Mouse (Mus musculus) heart, postnatal 0 days (tissue): ENCODE measurements around the gene Olfr1438-ps1. TPM values are rescaled to one million over a fixed set of nuclear protein-coding genes. Genes with fewer than 3 reads are reported as not detected.
"Not testable (repeated sequence)": the region's sequence is repeated elsewhere in the genome, so short reads cannot be mapped to it uniquely, and the experiment has no call there.

ENCODE experiments used
- ATAC-seq: fragments of 200-750 bp; cut with Nextera tagmentation; 2 replicates; pipeline ENCODE4 v1.8.0; 2017; ENCODE audit warnings: low read depth, moderate number of reproducible peaks, moderate library complexity; ENCODE audit not compliant: insufficient read depth
- DNase-seq: peaks from one replicate; pipeline ENCODE4 v3.0.0-alpha.2; 2016; ENCODE audit warnings: low spot score
- H3K27ac ChIP-seq: fragments of 300-500 bp; sonication (generic); 2 replicates; pipeline ENCODE4 v1.5.1; 2014; ENCODE audit warnings: low read depth, mild to moderate bottlenecking
- H3K27me3 ChIP-seq: fragments of 300-500 bp; sonication (generic); 2 replicates; pipeline ENCODE4 v1.6.1; 2014; ENCODE audit warnings: low read length, mixed read lengths; ENCODE audit not compliant: control insufficient read depth, insufficient read depth
- H3K36me3 ChIP-seq: fragments of 300-500 bp; sonication (generic); replicated peaks from 2 replicates; pipeline ENCODE4 v1.6.1; 2014; ENCODE audit warnings: low read length, mixed read lengths; ENCODE audit not compliant: control insufficient read depth, insufficient read depth
- H3K4me1 ChIP-seq: fragments of 300-500 bp; sonication (generic); 2 replicates; pipeline ENCODE4 v1.6.1; 2014; ENCODE audit warnings: antibody characterized with exemption; ENCODE audit not compliant: control insufficient read depth, insufficient read depth
- H3K4me2 ChIP-seq: fragments of 300-500 bp; sonication (generic); 2 replicates; pipeline ENCODE4 v1.6.1; 2014; ENCODE audit warnings: low read depth, mild to moderate bottlenecking, low read length, moderate library complexity
- H3K4me3 ChIP-seq: fragments of 300-500 bp; sonication (generic); 2 replicates; pipeline ENCODE4 v1.5.1; 2014; ENCODE audit warnings: low read depth, low read length
- H3K9ac ChIP-seq: fragments of 300-500 bp; sonication (generic); replicated peaks from 2 replicates; pipeline ENCODE4 v1.6.1; 2014; ENCODE audit warnings: low read depth, low read length, mixed read lengths
- H3K9me3 ChIP-seq: fragments of 300-500 bp; sonication (generic); replicated peaks from 2 replicates; pipeline ENCODE4 v1.6.1; 2016; ENCODE audit warnings: low read length; ENCODE audit not compliant: control insufficient read depth
- CTCF ChIP-seq: IDR thresholded peaks from 2 replicates; pipeline ENCODE4 v1.5.1; 2016; ENCODE audit warnings: antibody characterized with exemption, control low read depth, low read depth
- EP300 ChIP-seq: IDR thresholded peaks from 2 replicates; pipeline ENCODE4 v1.6.1; 2016; ENCODE audit warnings: antibody characterized with exemption, low read depth
- WGBS: fragments of 180-500 bp; shearing (Covaris S2); extraction: QIAGEN DNeasy Blood & Tissue Kit; methylation state at CpG from one replicate; pipeline ENCODE4 v1.1.7; 2014; 5-methylcytosine and 5-hydroxymethylcytosine counted together
- polyA plus RNA-seq: library from polyadenylated mRNA; unstranded; fragments of >200 nt; fragmentation: Nextera tagmentation; extraction: Ambion mirVana; gene quantifications from 2 replicates; pipeline ENCODE4 v1.2.1, GENCODE M21; 2015
- total RNA-seq: library from RNA; depleted of rRNA; stranded (reverse); fragments of >200 nt; gene quantifications from 2 replicates; pipeline ENCODE4 v1.2.3, GENCODE M21; 2014; ENCODE audit warnings: low replicate concordance; rRNA removed

Olfr1438-ps1 gene
- not detected in 2 replicates for total RNA-seq
- polyA plus RNA-seq: not detected in 2 replicates

DNA sequence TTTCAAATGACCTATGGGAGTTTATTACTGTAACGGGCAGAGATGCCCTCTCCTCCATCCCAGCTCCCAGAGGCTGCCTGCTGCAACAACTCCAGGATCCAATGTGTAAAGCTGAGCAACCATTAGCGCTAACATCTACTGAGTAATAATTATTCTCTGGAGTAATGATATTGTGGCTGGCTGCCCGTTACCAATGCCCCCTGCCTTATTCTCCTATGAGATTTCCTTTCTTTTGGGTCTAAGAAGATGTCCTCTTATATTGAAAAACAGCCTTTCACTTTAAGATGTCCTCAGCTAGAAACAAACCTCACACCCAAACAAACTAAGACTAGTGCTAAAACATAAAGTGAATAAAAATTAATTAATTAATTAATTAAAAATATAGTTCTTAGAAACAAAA is at the start of gene Olfr1438-ps1:
Gene Olfr1438-ps1 (minus strand): TSS at position 101 of the 400 bp plus-strand sequence.
- WGBS: 68% methylated on average over 3 of the region's 3 CpGs
- H3K9me3 ChIP-seq: no peaks in the 10 kb centered on the region
- H3K36me3 ChIP-seq: no peaks in the 10 kb centered on the region
- TF ChIP-seq EP300 (no peak), CTCF (no peak)
- H3K4me1 ChIP-seq: no peaks in the 10 kb centered on the region
- no peaks in the 10 kb centered on the region for H3K27me3 ChIP-seq
- H3K4me3 ChIP-seq: no peak within 1 kb of the TSS
- no peak for ATAC-seq
- no peak within 1 kb of the TSS for H3K4me2 ChIP-seq
- no peak for DNase-seq
- no peak within 1 kb of the TSS for H3K9ac ChIP-seq
- H3K27ac ChIP-seq: no peak within 1 kb of the TSS

DNA sequence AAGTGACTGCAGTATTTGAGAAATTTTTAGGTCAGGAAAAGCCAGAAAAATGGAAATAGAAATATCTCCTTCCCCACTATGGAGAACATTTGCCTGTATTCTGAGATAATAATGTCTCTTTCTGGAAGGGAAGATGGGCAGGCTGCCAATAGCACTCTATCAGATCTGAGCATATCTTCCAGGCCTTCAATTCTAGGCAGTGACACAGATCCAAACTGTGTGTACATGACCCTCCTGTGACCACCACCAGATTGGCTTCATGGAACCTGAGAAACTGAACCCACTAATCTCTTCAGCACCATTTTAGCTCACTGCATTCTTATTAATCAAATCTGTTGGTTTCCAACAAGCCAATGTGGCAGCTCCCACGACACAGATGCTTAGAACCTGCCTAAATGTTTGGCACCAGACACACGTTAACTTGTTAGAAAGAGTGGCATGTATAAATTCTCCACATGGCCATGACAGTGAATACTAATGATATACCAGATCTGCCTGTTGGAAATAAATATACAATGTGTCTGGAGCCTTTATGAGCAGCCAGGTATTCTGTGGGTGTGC is 38.8 kb upstream of the Olfr1438-ps1 start:
- DNase-seq (no peak), ATAC-seq (no peak)
- Histone ChIP-seq H3K9me3 (no peaks in the 10 kb centered on the region), H3K27ac (no peak overlapping the region), H3K4me2 (no peak overlapping the region), H3K27me3 (no peaks in the 10 kb centered on the region), H3K4me1 (no peaks in the 10 kb centered on the region), H3K36me3 (no peaks in the 10 kb centered on the region), H3K4me3 (no peak overlapping the region), H3K9ac (no peak overlapping the region)
- 56% methylated on average over 2 of the region's 2 CpGs for WGBS
- TF ChIP-seq EP300: no peak
- no peak for TF ChIP-seq CTCF

DNA sequence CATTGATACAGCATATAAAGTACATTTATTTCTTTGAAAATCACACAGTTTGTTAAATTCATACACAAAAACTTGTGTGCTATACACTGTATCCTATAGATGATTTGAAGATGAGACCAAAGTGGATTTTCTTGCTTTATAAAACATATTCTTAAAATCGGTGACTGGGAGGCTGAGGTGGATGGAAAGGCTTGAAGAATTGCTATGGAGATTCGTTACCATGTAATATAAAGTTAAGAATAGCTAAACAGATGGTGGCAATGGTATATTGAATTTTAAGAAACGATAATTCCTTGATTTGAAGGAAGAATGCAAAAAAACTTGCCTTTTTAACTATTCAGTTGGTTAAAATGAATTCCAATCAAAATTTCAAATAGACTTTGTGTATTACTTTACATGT is 37.3 kb upstream of the Olfr1438-ps1 start:
- Histone ChIP-seq H3K4me3 (no peak overlapping the region), H3K27ac (no peak overlapping the region), H3K4me1 (no peaks in the 10 kb centered on the region), H3K36me3 (no peaks in the 10 kb centered on the region), H3K4me2 (no peak overlapping the region), H3K27me3 (no peaks in the 10 kb centered on the region), H3K9ac (no peak overlapping the region), H3K9me3 (no peaks in the 10 kb centered on the region)
- TF ChIP-seq EP300 (no peak), CTCF (no peak)
- 59% methylated on average over 3 of the region's 3 CpGs for WGBS
- ATAC-seq (no peak), DNase-seq (no peak)

DNA sequence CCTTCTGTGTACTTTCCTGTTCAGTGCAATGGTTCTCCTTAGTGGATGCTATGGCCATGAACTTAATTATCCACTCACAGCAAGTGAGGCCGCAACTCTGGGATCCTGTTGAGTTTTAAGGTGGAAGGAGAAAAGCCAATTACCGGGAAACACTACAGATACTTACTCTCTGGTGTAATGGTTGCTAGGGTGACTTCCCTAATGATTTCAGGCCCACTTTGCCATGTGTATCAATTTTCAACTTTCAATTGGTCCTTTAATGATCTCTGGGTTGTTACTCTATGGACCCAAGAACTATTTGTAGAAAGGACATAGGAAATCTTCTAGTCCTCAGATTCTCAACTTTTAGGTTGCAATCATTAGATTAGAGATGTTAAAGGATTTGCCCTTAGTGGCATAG is 10.7 kb downstream of the Olfr1438-ps1 start, which contains the start of gene Olfr1437:
Gene Olfr1437 (minus strand): TSS at position 101 of the 400 bp plus-strand sequence.
- ATAC-seq (no peak), DNase-seq (no peak)
- H3K27ac ChIP-seq: no peak within 1 kb of the TSS
- H3K36me3 ChIP-seq: no peaks in the 10 kb centered on the region
- WGBS: 66% methylated on average over 2 of the region's 2 CpGs
- no peak within 1 kb of the TSS for H3K4me2 ChIP-seq
- no peaks in the 10 kb centered on the region for H3K27me3 ChIP-seq
- no peaks in the 10 kb centered on the region for H3K9me3 ChIP-seq
- H3K4me3 ChIP-seq: no peak within 1 kb of the TSS
- H3K9ac ChIP-seq: no peak within 1 kb of the TSS
- TF ChIP-seq EP300: no peak
- TF ChIP-seq CTCF: no peak
- no peaks in the 10 kb centered on the region for H3K4me1 ChIP-seq

DNA sequence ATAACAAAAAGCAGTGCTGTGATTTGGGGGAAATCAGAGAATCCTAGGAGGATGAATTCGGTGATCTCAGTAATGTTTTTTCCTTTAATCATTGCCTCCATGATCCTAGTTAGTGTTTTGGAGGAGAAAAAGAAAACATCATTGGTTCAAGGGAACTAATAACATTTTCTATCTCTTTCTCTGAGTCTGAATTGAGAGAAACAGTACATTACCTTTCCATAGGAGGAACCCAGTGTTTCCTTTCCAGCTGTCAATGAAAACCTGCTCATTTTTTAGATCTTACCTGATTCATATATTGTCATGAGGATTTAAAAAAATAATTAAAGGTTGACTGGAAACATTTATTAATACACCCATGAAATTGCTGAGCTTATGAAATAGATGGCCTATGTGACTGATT is 36.7 kb downstream of the Olfr1438-ps1 start, which contains the start of gene Olfr1436:
Gene Olfr1436 (minus strand): TSS at position 101 of the 400 bp plus-strand sequence.
- H3K4me1 ChIP-seq, H3K4me3 ChIP-seq, H3K27me3 ChIP-seq, H3K9ac ChIP-seq, DNase-seq, H3K4me2 ChIP-seq, H3K36me3 ChIP-seq, H3K27ac ChIP-seq, ATAC-seq, H3K9me3 ChIP-seq: not testable (repeated sequence)
- 59% methylated on average over 1 of the region's 1 CpGs for whole genome bisulfite sequencing

DNA sequence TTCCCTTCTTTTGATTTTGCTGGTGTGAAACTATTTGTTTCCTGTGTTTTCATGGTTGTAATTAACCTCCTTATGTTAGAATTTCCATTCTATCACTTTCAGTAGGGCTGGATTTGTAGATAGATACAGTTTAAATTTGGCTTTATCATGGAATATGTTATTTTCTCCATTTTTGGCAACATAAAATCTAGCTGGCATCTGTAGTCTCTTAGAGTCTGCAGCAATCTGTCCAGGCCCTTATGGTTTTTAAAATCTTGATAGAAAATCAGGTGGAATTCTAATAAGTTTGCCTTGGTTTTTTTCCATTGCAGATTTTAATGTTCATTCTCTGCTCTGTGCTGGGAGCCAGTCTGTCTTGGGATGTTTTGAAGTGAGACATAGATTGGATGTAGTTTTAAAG is 42.7 kb downstream of the Olfr1438-ps1 start:
- H3K27me3 ChIP-seq: no peaks in the 10 kb centered on the region
- H3K4me1 ChIP-seq: no peaks in the 10 kb centered on the region
- H3K36me3 ChIP-seq: no peaks in the 10 kb centered on the region
- H3K4me3 ChIP-seq: no peak overlapping the region
- ATAC-seq (no peak), DNase-seq (no peak)
- no peak overlapping the region for H3K4me2 ChIP-seq
- no peaks in the 10 kb centered on the region for H3K9me3 ChIP-seq
- H3K9ac ChIP-seq: no peak overlapping the region
- TF ChIP-seq CTCF: no peak
- TF ChIP-seq EP300: no peak
- H3K27ac ChIP-seq: no peak overlapping the region
